Mouse (Mus musculus) gastrocnemius, adult 2 months (tissue): ENCODE results near the gene Skida1. TPM values are rescaled to one million over a fixed set of nuclear protein-coding genes. Genes with fewer than 3 reads are reported as not detected.

ENCODE experiments used
- DNase-seq: peaks from one replicate; pipeline ENCODE4 v3.0.0; 2022
- H3K27ac ChIP-seq: fragments of 200-600 bp; 2 replicates; pipeline ENCODE4 v1.8.1; 2022; ENCODE audit warnings: mild to moderate bottlenecking
- H3K4me3 ChIP-seq: fragments of 200-600 bp; 2 replicates; pipeline ENCODE4 v1.8.1; 2022; ENCODE audit warnings: mild to moderate bottlenecking, moderate library complexity
- CTCF ChIP-seq: fragments of 200-600 bp; IDR thresholded peaks from 2 replicates; pipeline ENCODE4 v1.8.1; 2022; ENCODE audit warnings: antibody characterized with exemption, mild to moderate bottlenecking, moderate library complexity
- intact Hi-C: fragments of 180-260 bp; cut with DNase I; formaldehyde crosslinking; loops from one replicate; pipeline ENCODE4 v1.15.1; 2025
- microRNA-seq: library from miRNA; unstranded; fragments of <30 nt; microRNA quantifications from one replicate; pipeline ENCODE4 v1.2.0, GENCODE M21; 2021
- total RNA-seq, 2 experiments: library from RNA; stranded (reverse); gene quantifications; 2 replicates each; pipeline ENCODE4 v1.2.3; 2021

Gene Skida1
- total RNA-seq, 2 experiments from 2014 or later = 0.14 to 0.46 TPM

DNA sequence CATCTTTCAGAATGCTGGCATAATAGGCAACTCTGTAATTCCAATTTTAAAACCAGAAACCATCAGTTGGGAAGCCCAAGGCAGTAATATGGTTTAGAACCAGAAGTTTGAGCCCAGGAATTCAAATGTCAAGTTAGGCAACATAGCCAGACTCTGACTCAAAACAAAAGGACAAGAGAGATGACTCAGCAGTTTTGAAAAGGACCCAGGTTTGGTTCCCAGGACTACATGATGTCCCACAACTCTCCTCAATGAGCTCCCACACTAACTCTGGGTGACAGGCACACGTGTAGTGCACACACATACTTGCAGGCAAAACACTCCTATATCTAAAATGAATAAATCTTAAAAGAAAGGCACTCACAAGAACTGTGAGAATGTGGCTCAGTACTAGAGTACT, 29.7 kb downstream of the Skida1 start:
- Histone ChIP-seq H3K4me3 (no peak overlapping the region), H3K27ac (no peak overlapping the region)
- intact Hi-C loops = no loop called here

GRCm38 (mm10) chr2:18017321-18017720, 31.5 kb downstream of the Skida1 start:
- Histone ChIP-seq H3K27ac (no peak overlapping the region), H3K4me3 (no peak overlapping the region)
- no peak for DNase-seq
- intact Hi-C loops = no loop called here
- no peak for TF ChIP-seq CTCF

More for the DNA sequence above, 29.7 kb downstream of the Skida1 start:
- no peak for DNase-seq
- no peak for TF ChIP-seq CTCF

GRCm38 (mm10) chr2:18016639-18017038, 32.2 kb downstream of the Skida1 start:
- H3K4me3 ChIP-seq = no peak overlapping the region
- intact Hi-C loops = no loop called here
- no peak for DNase-seq
- H3K27ac ChIP-seq = no peak overlapping the region
- TF ChIP-seq CTCF = no peak

GRCm38 (mm10) chr2:18015581-18015980, 33.3 kb downstream of the Skida1 start:
- no peak for TF ChIP-seq CTCF
- intact Hi-C loops = no loop called here
- no peak overlapping the region for H3K4me3 ChIP-seq
- no peak for DNase-seq
- no peak overlapping the region for H3K27ac ChIP-seq

- TF ChIP-seq CTCF = no peak
- no peak for DNase-seq
- intact Hi-C loops = no loop called here
- Histone ChIP-seq H3K27ac (no peak overlapping the region), H3K4me3 (no peak overlapping the region)
These were observed 36.0 kb downstream of the Skida1 start for GRCm38 (mm10) chr2:18012866-18013265.

DNA sequence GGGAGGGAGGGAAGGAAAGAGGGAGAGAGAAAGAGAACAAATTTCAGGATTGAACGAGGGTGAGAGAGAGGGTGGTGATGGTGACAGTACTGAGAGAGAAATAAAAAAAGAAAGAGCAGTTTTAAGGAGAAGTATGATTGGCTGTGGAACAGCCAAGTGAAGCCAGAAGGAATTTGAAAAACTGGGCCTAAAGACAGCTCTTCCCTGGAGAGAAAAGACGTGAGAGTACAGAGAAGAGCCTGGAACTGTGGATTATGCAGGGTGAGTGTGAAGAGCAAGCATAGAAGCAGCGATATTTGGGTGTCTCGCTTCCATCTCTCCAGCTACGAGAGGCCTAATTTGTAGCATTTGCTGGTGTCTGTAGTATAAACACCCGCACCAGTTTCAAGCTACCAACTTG, 37.6 kb downstream of the Skida1 start:
- Histone ChIP-seq H3K27ac (no peak overlapping the region), H3K4me3 (no peak overlapping the region)
- intact Hi-C loops = no loop called here
- TF ChIP-seq CTCF = no peak
- DNase-seq = no peak

- Histone ChIP-seq H3K4me3 (no peak overlapping the region), H3K27ac (no peak overlapping the region)
- intact Hi-C loops = no loop called here
- DNase-seq = no peak
- TF ChIP-seq CTCF = no peak
These were observed 43.7 kb downstream of the Skida1 start for GRCm38 (mm10) chr2:18005137-18005536.

DNA sequence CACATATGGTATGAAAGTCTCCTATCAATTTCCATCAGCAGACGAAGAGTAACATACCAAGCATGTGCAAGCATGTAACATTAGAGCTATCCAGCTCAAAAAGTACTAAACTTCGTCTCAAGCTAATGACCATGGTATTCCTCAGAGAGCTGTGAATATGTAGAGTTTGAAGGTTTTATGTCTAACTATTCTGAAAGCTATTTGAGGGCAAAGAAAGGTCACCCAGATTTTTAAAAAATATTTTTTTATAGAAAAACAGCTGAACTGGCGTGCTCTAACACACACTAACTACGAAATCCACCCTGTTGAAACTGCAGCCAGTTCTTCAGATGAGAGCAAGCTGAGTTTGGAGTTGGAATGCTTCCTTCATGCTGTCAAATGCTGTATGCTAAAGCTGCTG, 44.6 kb downstream of the Skida1 start:
- H3K4me3 ChIP-seq = no peak overlapping the region
- intact Hi-C loops = no loop called here
- TF ChIP-seq CTCF = no peak
- H3K27ac ChIP-seq = no peak overlapping the region
- no peak for DNase-seq

DNA sequence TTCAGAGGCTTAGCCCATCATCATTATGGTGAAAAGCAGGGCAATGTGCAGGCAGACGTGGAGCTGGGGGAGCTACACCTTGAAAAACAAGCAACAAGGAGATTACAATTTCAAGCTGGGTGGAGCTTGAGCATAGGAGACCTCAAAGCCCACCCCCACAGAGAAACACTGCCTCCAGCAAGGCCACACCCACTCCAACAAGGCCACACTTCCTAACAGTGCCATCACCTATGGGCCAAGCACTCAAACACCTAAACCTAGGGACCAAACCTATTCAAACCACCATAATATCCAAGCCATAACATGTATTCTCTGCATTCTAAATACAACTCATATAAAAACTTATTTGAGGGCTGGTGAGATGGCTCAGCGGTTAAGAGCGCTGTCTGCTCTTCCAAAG, 46.5 kb downstream of the Skida1 start:
- TF ChIP-seq CTCF = no peak
- Histone ChIP-seq H3K4me3 (no peak overlapping the region), H3K27ac (no peak overlapping the region)
- intact Hi-C loops = no loop called here
- DNase-seq = no peak

DNA sequence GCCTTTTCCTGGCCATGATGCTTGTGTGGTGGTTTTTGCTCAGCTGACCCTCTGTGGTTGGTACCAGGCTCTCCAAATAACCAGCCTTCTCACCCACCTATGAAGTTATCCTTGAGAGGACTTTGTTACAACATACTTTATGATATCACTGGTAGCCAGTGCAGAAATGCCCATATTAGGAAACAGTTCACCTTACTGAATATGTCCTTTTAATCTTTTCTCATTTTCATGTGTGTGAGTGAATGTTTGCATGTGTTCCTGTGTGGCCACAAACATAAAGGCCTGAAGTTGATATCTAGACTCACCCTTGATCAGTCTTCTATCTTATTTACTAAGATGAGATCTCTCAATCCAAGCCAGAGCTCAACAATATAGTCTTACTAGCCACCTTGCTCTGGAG, 52.0 kb downstream of the Skida1 start, which contains the start of gene H2al2a:
Gene H2al2a, minus strand, starts transcription at position 101 of the 400 bp plus-strand sequence.
- intact Hi-C loops = no loop called here
- no peak within 1 kb of the TSS for H3K4me3 ChIP-seq
- TF ChIP-seq CTCF = no peak
- DNase-seq = no peak
- no peak within 1 kb of the TSS for H3K27ac ChIP-seq

Small RNA genes lying within 50 kb of the gene (microRNA-seq; reads per million reads assigned to microRNA genes)
- gene Mir7655 = not detected

Other genes starting within 250 kb of the Skida1 start
- gene H2al2a, start 52.1 kb downstream of the Skida1 start, total RNA-seq = not detected
- under 1 TPM; 0.20 to 0.59 TPM for gene A930004D18Rik, start 11.3 kb downstream of the Skida1 start, total RNA-seq
- gene Mllt10, start 6.2 kb upstream of the Skida1 start, total RNA-seq = 10 to 100 TPM; 24.0 to 24.1 TPM